Mouse (Mus musculus) hindbrain, postnatal 0 days (tissue): ENCODE measurements around the gene Rgp1. TPM values are rescaled to one million over a fixed set of nuclear protein-coding genes. Genes with fewer than 3 reads are reported as not detected.

Experiments
- ATAC-seq: fragments of 200-750 bp; cut with Nextera tagmentation; 2 replicates; pipeline ENCODE4 v1.8.0; 2017; ENCODE audit warnings: mild to moderate bottlenecking, moderate TSS enrichment, moderate library complexity
- DNase-seq: peaks from one replicate; pipeline ENCODE4 v3.0.0-alpha.2; 2015; ENCODE audit warnings: low spot score
- H3K27ac ChIP-seq: fragments of 300-500 bp; sonication (generic); 2 replicates; pipeline ENCODE4 v1.5.1; 2014; ENCODE audit warnings: mild to moderate bottlenecking
- H3K27me3 ChIP-seq: fragments of 300-500 bp; sonication (generic); 2 replicates; pipeline ENCODE4 v1.6.1; 2014; ENCODE audit warnings: low read length, mixed read lengths; ENCODE audit not compliant: insufficient read depth
- H3K36me3 ChIP-seq: fragments of 300-500 bp; sonication (generic); 2 replicates; pipeline ENCODE4 v1.6.1; 2014; ENCODE audit warnings: low read length, mixed read lengths; ENCODE audit not compliant: insufficient read depth
- H3K4me1 ChIP-seq: fragments of 300-500 bp; sonication (generic); 2 replicates; pipeline ENCODE4 v1.6.1; 2014; ENCODE audit warnings: antibody characterized with exemption, low read length, mixed read lengths; ENCODE audit not compliant: insufficient read depth
- H3K4me2 ChIP-seq: fragments of 300-500 bp; sonication (generic); 2 replicates; pipeline ENCODE4 v1.6.1; 2014; ENCODE audit warnings: low read depth, mild to moderate bottlenecking, low read length, moderate library complexity, mixed read lengths
- H3K4me3 ChIP-seq: fragments of 300-500 bp; sonication (generic); 2 replicates; pipeline ENCODE4 v1.5.1; 2014; ENCODE audit warnings: low read length
- H3K9ac ChIP-seq: fragments of 300-500 bp; sonication (generic); replicated peaks from 2 replicates; pipeline ENCODE4 v1.6.1; 2014; ENCODE audit warnings: mild to moderate bottlenecking, low read length, moderate library complexity, mixed read lengths
- H3K9me3 ChIP-seq: fragments of 300-500 bp; sonication (generic); 2 replicates; pipeline ENCODE4 v1.6.1; 2016; ENCODE audit warnings: low read length, mixed read lengths
- CTCF ChIP-seq: IDR thresholded peaks from 2 replicates; pipeline ENCODE4 v1.5.1; 2016; ENCODE audit warnings: antibody characterized with exemption, control low read depth, low read depth
- WGBS: fragments of 180-500 bp; shearing (Covaris S2); extraction: QIAGEN DNeasy Blood & Tissue Kit; methylation state at CpG from one replicate; pipeline ENCODE4 v1.1.7; 2014; 5-methylcytosine and 5-hydroxymethylcytosine counted together
- microRNA-seq, 2 experiments: library from miRNA; unstranded; fragments of <30 nt; microRNA quantifications; one replicate each; pipeline ENCODE4; 2016
- polyA plus RNA-seq: library from polyadenylated mRNA; unstranded; fragments of >200 nt; fragmentation: Nextera tagmentation; extraction: Ambion mirVana; gene quantifications from 2 replicates; pipeline ENCODE4 v1.2.1, GENCODE M21; 2015
- total RNA-seq: library from RNA; depleted of rRNA; stranded (reverse); fragments of >200 nt; gene quantifications from 2 replicates; pipeline ENCODE4 v1.2.3, GENCODE M21; 2014; rRNA removed

Rgp1 gene
- total and polyA plus RNA-seq, 2 experiments from 2014 or later: 13.5 to 31.2 TPM

DNA sequence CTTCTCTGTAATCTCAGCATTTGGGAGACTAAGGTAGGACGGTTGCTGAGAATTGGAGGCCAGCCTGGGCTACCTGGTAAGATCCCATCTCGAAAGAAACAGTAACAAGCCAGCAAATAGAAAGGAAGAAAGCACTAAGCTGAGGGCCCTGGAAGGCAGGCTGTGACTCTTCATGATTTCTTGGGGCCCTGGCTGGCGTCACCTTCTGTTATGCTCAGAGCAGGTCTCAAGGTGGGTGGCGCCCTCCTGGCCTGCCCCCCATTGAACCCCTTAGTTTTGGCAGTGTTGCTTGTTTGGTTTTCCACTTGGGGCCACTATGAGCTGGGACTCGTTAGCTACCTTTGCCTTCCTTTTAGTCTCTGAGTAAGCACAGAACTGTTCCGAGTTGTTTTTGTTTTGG is 58.2 kb downstream of the Rgp1 start:
- Histone ChIP-seq H3K4me2 (no peak overlapping the region), H3K27ac (no peak overlapping the region), H3K27me3 (no peaks in the 10 kb centered on the region), H3K9me3 (no peaks in the 10 kb centered on the region), H3K36me3 (no peaks in the 10 kb centered on the region), H3K4me1 (peaks cover 15% of the 10 kb centered on the region), H3K4me3 (no peak overlapping the region), H3K9ac (no peak overlapping the region)
- 77% methylated on average over 6 of the region's 6 CpGs for whole genome bisulfite sequencing
- no peak for TF ChIP-seq CTCF
- ATAC-seq (no peak), DNase-seq (no peak)

Small RNA genes within 50 kb of the gene (microRNA-seq; reads per million reads assigned to microRNA genes)
- 0 to 0.18 reads per million in 2 experiments for gene Gm25262

Other genes with a start within 250 kb of the Rgp1 start
- 151 and 189 TPM in 2 replicates for gene Rusc2, start 196.7 kb upstream of the Rgp1 start, total RNA-seq
- gene Rusc2, start 196.7 kb upstream of the Rgp1 start, polyA plus RNA-seq: 51.3 and 63.8 TPM in 2 replicates
- gene Fam166b, start 149.6 kb upstream of the Rgp1 start, total RNA-seq: 0.61 and 1.4 TPM in 2 replicates
- 1.6 TPM in 2 replicates for gene Fam166b, start 149.6 kb upstream of the Rgp1 start, polyA plus RNA-seq
- 157 and 171 TPM in 2 replicates for gene Tesk1, start 136.8 kb upstream of the Rgp1 start, total RNA-seq
- gene Tesk1, start 136.8 kb upstream of the Rgp1 start, polyA plus RNA-seq: 16.2 and 17.8 TPM in 2 replicates
- not detected in 2 replicates for gene Cd72, start 124.1 kb upstream of the Rgp1 start, total RNA-seq
- 4.4 and 4.7 TPM in 2 replicates for gene Cd72, start 124.1 kb upstream of the Rgp1 start, polyA plus RNA-seq
- gene Sit1, start 95.0 kb upstream of the Rgp1 start, total RNA-seq: 0.90 TPM in 1 of 2 replicates, not detected in the other
- not detected in 2 replicates for gene Sit1, start 95.0 kb upstream of the Rgp1 start, polyA plus RNA-seq
- 36.6 and 89.9 TPM in 2 replicates for gene Ccdc107, start 85.8 kb upstream of the Rgp1 start, total RNA-seq
- gene Ccdc107, start 85.8 kb upstream of the Rgp1 start, polyA plus RNA-seq: 104 and 108 TPM in 2 replicates
- 6.9 and 20.6 TPM in 2 replicates for gene Arhgef39, start 79.0 kb upstream of the Rgp1 start, total RNA-seq
- gene Arhgef39, start 79.0 kb upstream of the Rgp1 start, polyA plus RNA-seq: 4.5 and 8.0 TPM in 2 replicates
- gene Car9, start 71.7 kb upstream of the Rgp1 start, total RNA-seq: 0.26 TPM in 1 of 2 replicates, not detected in the other
- gene Car9, start 71.7 kb upstream of the Rgp1 start, polyA plus RNA-seq: 0.50 and 1.1 TPM in 2 replicates
- gene Tpm2, start 55.0 kb upstream of the Rgp1 start, total RNA-seq: 2.4 and 5.9 TPM in 2 replicates
- 7.7 and 9.4 TPM in 2 replicates for gene Tpm2, start 55.0 kb upstream of the Rgp1 start, polyA plus RNA-seq
- 40.1 and 75.9 TPM in 2 replicates for gene Creb3, start 16.4 kb upstream of the Rgp1 start, total RNA-seq
- 77.9 and 82.8 TPM in 2 replicates for gene Creb3, start 16.4 kb upstream of the Rgp1 start, polyA plus RNA-seq
- gene Tln1, start 16.0 kb upstream of the Rgp1 start, total RNA-seq: 43.0 and 51.0 TPM in 2 replicates
- 69.9 and 70.3 TPM in 2 replicates for gene Tln1, start 16.0 kb upstream of the Rgp1 start, polyA plus RNA-seq
- gene Gba2, start 158 bp downstream of the Rgp1 start, total RNA-seq: 34.0 and 36.3 TPM in 2 replicates
- 45.4 and 47.6 TPM in 2 replicates for gene Gba2, start 158 bp downstream of the Rgp1 start, polyA plus RNA-seq
- gene Msmp, start 5.8 kb downstream of the Rgp1 start, total RNA-seq: not detected in 2 replicates
- gene Msmp, start 5.8 kb downstream of the Rgp1 start, polyA plus RNA-seq: 1.2 and 1.9 TPM in 2 replicates
- 25.0 and 41.3 TPM in 2 replicates for gene Npr2, start 53.2 kb downstream of the Rgp1 start, total RNA-seq
- 8.8 and 8.9 TPM in 2 replicates for gene Npr2, start 53.2 kb downstream of the Rgp1 start, polyA plus RNA-seq
- gene Spag8, start 74.9 kb downstream of the Rgp1 start, total RNA-seq: 6.8 and 17.0 TPM in 2 replicates
- 7.8 and 8.2 TPM in 2 replicates for gene Spag8, start 74.9 kb downstream of the Rgp1 start, polyA plus RNA-seq
- gene Hint2, start 77.8 kb downstream of the Rgp1 start, total RNA-seq: 86.8 and 131 TPM in 2 replicates
- gene Hint2, start 77.8 kb downstream of the Rgp1 start, polyA plus RNA-seq: 98.7 and 107 TPM in 2 replicates
- gene Tmem8b, start 90.3 kb downstream of the Rgp1 start, total RNA-seq: 25.3 and 31.6 TPM in 2 replicates
- 10.3 and 11.4 TPM in 2 replicates for gene Tmem8b, start 90.3 kb downstream of the Rgp1 start, polyA plus RNA-seq
- gene Fam221b, start 90.4 kb downstream of the Rgp1 start, total RNA-seq: not detected in 2 replicates
- gene Fam221b, start 90.4 kb downstream of the Rgp1 start, polyA plus RNA-seq: 1.4 and 1.6 TPM in 2 replicates
- 0.36 TPM in 1 of 2 replicates, not detected in the other for gene Olfr70, start 122.1 kb downstream of the Rgp1 start, total RNA-seq
- gene Olfr70, start 122.1 kb downstream of the Rgp1 start, polyA plus RNA-seq: not detected in 2 replicates
- not detected in 2 replicates for gene Olfr71, start 131.5 kb downstream of the Rgp1 start, total RNA-seq
- not detected in 2 replicates for gene Olfr71, start 131.5 kb downstream of the Rgp1 start, polyA plus RNA-seq
- gene Hrct1, start 148.5 kb downstream of the Rgp1 start, total RNA-seq: 0.73 and 1.8 TPM in 2 replicates
- 0.70 and 0.92 TPM in 2 replicates for gene Hrct1, start 148.5 kb downstream of the Rgp1 start, polyA plus RNA-seq
- gene Spaar, start 151.3 kb downstream of the Rgp1 start, total RNA-seq: 0.10 and 0.22 TPM in 2 replicates
- 0.08 and 0.13 TPM in 2 replicates for gene Spaar, start 151.3 kb downstream of the Rgp1 start, polyA plus RNA-seq
- not detected in 2 replicates for gene Olfr159, start 192.3 kb downstream of the Rgp1 start, total RNA-seq
- not detected in 2 replicates for gene Olfr159, start 192.3 kb downstream of the Rgp1 start, polyA plus RNA-seq
- not detected in 2 replicates for gene Olfr156, start 245.2 kb downstream of the Rgp1 start, total RNA-seq
- not detected in 2 replicates for gene Olfr156, start 245.2 kb downstream of the Rgp1 start, polyA plus RNA-seq